Mouse (Mus musculus) yolk sac, embryonic 10.5 days (tissue): ENCODE results near the gene Cggbp1.
"Not testable (repeated sequence)": the region's sequence is repeated elsewhere in the genome, so short reads cannot be mapped to it uniquely, and the experiment has no call there.

Source experiments
- DNase-seq: peaks from one replicate; pipeline ENCODE4 v3.0.0-alpha.2; 2017; ENCODE audit warnings: low spot score

Cggbp1 gene

GRCm38 (mm10) chr16:64851563-64852362 lies at the start of gene Cggbp1, which contains the start of gene Zfp654:
TSS of gene Cggbp1 (plus strand) at chr16:64851996.
TSS of gene Zfp654 (minus strand) at chr16:64851652.
- DNase-seq = peak; percentile 100

GRCm38 (mm10) chr16:64803041-64803440 lies 48.8 kb upstream of the Cggbp1 start:
- no peak for DNase-seq

- no peak for DNase-seq
These were observed 34.6 kb upstream of the Cggbp1 start for GRCm38 (mm10) chr16:64817094-64817765.

GRCm38 (mm10) chr16:64823890-64824289 lies 27.9 kb upstream of the Cggbp1 start:
- DNase-seq = no peak

GRCm38 (mm10) chr16:64824474-64824873 lies 27.3 kb upstream of the Cggbp1 start:
- DNase-seq = no peak

GRCm38 (mm10) chr16:64830291-64830690 lies 21.5 kb upstream of the Cggbp1 start:
- DNase-seq = no peak

GRCm38 (mm10) chr16:64835996-64836545 lies 15.7 kb upstream of the Cggbp1 start:
- DNase-seq = no peak

GRCm38 (mm10) chr16:64836709-64837108 lies 15.1 kb upstream of the Cggbp1 start:
- no peak for DNase-seq

GRCm38 (mm10) chr16:64841481-64842373 lies 10.1 kb upstream of the Cggbp1 start:
- no peak for DNase-seq

GRCm38 (mm10) chr16:64842374-64842729 lies 9.4 kb upstream of the Cggbp1 start:
- DNase-seq = no peak

- no peak for DNase-seq
These were observed 5.8 kb upstream of the Cggbp1 start for GRCm38 (mm10) chr16:64845947-64846346.

GRCm38 (mm10) chr16:64850287-64851084 lies 1.3 kb upstream of the Cggbp1 start:
- peak; percentile 50 for DNase-seq

GRCm38 (mm10) chr16:64851085-64851562 lies 672 bp upstream of the Cggbp1 start:
- no peak for DNase-seq

- DNase-seq = peak; percentile 53
These were observed 660 bp downstream of the Cggbp1 start for GRCm38 (mm10) chr16:64852441-64852871.

- no peak for DNase-seq
These were observed 1.1 kb downstream of the Cggbp1 start for GRCm38 (mm10) chr16:64852891-64853290.

- DNase-seq = no peak
These were observed 5.2 kb downstream of the Cggbp1 start for GRCm38 (mm10) chr16:64856946-64857345.

GRCm38 (mm10) chr16:64865841-64866240 lies 14.0 kb downstream of the Cggbp1 start:
- DNase-seq = not testable (repeated sequence)

GRCm38 (mm10) chr16:64868613-64869012 lies 16.8 kb downstream of the Cggbp1 start:
- DNase-seq = no peak

- DNase-seq = no peak
These were observed 17.8 kb downstream of the Cggbp1 start for GRCm38 (mm10) chr16:64869621-64870020.

- DNase-seq = no peak
These were observed 20.5 kb downstream of the Cggbp1 start for GRCm38 (mm10) chr16:64872296-64872695.

- DNase-seq = no peak
These were observed 21.0 kb downstream of the Cggbp1 start for GRCm38 (mm10) chr16:64872841-64873240.
